Mouse (Mus musculus): ENCODE measurements around the gene Hist1h2bb.

The Hist1h2bb gene

DNA sequence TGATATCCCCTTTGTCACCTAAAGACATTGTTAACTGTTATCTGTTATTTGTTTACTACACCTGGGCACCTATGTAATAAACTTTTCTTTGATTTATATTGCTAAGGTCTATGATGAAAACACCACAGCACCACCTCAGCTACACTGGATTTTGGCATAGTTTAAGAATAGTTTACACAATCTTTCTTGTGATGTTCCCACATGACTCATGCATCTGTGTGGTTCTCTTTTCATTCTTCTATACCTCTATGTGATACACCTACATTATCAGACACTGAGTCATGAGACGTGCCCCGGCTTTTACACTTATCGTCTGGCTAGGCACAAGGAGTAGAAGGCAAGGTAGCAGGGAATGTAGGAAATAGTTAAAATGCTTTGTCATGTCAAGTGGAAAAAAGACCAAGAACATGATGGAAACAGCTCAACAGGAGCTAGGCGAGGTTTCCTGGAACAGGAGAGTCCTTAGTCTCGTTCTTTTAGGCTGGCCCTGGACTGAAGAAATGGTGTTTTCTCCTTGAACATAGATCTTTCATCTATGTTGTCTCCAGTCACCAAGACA is 3.1 kb downstream of the Hist1h2bb start:
- no peak for DNase-seq (ENCODE audit: low read depth, low spot score)

DNA sequence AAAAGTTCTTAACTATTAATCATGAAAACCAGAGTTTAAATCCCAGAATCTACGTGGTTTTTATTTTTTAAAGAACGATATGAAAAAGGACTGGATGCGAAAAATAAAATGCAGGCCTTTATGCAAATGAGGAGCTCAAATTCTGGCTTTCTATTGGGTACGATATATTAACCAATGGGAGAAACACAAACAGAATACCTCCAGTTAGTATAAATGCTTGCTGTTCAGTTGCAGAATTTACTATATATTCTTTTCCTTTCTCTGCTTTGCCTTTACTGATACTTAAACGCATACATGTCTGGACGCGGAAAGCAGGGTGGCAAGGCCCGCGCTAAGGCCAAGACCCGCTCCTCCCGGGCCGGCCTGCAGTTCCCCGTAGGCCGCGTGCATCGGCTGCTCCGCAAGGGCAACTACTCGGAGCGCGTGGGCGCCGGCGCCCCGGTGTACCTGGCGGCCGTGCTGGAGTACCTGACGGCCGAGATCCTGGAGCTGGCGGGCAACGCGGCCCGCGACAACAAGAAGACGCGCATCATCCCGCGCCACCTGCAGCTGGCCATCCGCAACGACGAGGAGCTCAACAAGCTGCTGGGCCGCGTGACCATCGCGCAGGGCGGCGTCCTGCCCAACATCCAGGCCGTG is 4.4 kb downstream of the Hist1h2bb start, which contains the start of gene Hist1h2ab:
TSS of gene Hist1h2ab (plus strand) at position 288 of the 639 bp plus-strand sequence.
- DNase-seq (ENCODE audit: low read depth, low spot score) = peak; percentile 66

DNA sequence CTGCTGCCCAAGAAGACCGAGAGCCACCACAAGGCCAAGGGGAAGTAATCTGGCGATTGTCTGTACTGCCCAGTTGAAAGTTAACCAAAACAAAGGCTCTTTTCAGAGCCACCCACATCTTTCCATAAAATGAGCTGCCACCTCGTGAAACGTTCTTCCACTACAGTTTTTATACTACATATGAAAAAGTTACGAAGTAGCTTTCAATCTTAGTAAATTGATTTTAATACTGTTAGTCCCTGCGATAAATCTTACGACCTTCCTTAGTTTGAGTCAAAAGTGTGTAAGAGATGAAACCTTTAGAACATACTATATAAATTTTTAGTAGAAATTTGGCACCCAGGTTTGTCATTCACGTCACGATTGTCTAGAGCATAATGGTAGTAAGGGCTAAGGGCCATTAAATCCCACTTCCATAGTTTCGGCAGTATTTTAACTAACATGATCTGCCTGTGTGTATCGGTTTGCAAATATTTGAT is 5.0 kb downstream of the Hist1h2bb start:
- DNase-seq (ENCODE audit: low read depth, low spot score) = peak; percentile 29

DNA sequence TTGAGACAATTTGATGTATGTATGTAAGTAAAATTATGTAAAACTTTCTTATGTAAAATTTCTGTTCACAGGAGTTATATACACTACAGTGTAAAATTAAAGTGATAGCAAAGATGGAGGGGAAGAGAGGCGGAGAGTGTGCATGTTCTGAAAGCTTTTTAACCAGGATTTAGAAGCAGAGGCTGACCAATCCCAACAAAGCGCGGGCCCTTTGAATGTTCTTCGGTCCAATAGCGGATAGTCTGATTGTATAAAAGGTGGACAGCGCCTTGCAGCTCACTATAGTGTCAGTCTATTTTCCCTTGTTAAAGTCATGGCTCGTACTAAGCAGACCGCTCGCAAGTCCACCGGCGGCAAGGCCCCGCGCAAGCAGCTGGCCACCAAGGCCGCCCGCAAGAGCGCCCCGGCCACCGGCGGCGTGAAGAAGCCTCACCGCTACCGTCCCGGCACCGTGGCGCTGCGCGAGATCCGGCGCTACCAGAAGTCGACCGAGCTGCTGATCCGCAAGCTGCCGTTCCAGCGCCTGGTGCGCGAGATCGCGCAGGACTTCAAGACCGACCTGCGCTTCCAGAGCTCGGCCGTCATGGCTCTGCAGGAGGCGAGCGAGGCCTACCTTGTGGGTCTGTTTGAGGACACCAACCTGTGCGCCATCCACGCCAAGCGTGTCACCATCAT is 5.7 kb downstream of the Hist1h2bb start, which contains the start of gene Hist1h3b:
TSS of gene Hist1h3b (plus strand) at position 201 of the 675 bp plus-strand sequence.
- peak; percentile 85 for DNase-seq (ENCODE audit: low read depth, low spot score)

DNA sequence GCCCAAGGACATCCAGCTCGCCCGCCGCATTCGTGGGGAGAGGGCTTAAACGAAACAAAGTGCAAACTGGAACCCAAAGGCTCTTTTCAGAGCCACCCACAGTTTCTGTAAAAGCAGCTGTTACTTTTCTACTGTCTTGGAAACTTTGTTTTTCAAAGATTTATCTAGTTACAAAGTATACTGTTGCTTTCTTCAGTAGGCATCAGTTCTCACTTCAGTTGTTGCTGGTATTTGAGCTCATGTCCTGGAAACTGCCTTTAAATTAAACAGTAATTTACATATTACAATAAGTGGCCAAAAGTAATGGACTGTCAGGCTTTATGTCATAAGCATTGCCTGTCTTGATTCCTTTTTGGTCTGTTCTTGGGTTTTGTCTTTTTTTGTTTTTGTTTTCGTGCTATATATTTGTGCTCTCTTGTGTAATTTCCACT is 6.2 kb downstream of the Hist1h2bb start:
- DNase-seq (ENCODE audit: low read depth, low spot score) = no peak

DNA sequence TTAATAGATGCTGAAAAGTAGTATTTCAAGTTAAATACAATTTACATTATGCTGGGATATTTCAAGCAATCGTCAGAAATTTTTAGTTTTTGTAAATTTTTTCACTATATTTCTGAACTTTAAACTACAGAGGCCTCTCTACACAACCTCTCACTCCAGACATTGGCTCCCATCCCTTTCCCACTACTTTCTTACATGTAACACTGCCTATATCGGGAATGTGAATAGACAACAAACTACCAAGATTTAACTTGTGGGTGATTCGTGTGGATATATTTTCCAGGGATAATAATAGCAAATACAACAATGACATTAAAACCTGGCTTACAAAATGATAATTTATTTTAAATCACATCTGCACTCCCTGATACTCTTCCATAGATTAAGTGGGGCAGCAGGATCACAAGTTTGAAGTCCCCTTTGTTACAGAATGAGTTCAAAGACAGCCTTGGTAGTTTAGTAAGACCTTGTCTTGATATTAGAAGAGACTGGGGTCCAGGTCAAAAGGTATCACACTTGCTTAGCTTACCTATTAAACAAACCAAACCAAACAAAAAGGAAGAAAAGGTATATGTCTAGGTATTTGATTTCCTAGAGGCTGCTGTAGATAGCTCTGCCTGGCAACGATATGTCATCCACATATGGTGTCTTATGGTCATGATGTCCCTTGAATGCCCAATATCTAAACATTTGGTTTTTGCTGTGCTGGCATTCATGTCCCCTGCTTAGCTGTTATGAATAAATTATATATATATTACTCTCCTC is 7.0 kb downstream of the Hist1h2bb start:
- DNase-seq (ENCODE audit: low read depth, low spot score) = no peak

DNA sequence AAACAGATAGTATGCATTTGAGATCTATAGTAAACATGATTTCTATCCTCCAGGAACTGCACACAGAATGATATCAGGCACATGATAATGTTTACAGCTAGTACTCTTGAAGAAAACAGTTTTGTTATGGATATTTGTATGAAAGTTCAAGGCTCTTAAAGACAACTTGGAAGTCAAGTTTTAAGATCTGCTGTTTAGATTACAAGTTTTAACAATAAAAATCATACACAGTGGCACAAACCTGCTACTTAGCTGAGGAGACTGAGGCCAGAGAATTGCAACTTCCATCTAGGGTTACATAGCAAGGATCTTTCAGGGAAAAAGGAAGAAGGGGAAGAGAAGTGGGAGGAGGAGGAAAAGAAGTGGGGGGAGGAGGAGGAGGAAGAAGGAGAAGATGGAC is 8.5 kb downstream of the Hist1h2bb start:
- no peak for DNase-seq (ENCODE audit: low read depth, low spot score)

DNA sequence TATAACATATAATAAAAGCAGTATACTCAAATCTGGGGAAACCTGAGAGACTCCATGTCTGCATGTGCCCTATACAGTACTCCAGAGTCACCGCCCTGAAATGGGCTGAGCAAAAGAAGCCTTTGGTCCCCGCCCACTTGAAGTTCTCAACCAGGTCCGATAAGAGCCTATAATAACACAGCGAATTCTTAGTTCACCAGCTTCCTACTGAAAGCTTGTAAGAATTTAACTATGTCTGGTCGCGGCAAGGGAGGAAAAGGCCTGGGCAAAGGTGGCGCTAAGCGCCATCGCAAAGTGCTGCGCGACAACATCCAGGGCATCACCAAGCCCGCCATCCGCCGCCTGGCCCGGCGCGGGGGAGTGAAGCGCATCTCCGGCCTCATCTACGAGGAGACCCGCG is 10.3 kb downstream of the Hist1h2bb start, which contains the start of gene Hist1h4b:
TSS of gene Hist1h4b (plus strand) at position 224 of the 400 bp plus-strand sequence.
- peak; percentile 92 for DNase-seq (ENCODE audit: low read depth, low spot score)

DNA sequence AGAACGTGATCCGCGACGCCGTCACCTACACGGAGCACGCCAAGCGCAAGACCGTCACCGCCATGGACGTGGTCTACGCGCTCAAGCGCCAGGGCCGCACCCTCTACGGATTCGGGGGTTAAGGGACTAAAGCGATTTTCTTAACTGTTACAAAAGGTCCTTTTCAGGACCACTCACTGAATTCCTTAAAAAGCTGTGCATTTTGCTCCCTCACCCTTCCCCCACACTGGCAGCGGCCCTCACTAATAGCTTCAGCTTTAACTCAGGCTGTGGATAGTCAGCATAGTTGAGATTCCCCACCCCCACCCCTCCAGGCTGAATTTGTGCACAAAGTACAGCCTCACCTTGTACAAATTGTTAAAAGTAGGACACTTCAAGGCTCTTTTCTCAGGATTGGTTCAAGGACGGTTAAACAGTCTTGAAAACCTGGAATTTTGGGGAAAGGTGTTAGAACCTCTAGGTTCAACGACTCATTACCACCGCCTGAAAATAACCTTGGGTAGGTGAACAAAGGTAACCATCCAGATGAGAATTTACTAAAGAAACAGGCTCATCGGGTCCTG is 10.8 kb downstream of the Hist1h2bb start:
- peak; percentile 47 for DNase-seq (ENCODE audit: low read depth, low spot score)

DNA sequence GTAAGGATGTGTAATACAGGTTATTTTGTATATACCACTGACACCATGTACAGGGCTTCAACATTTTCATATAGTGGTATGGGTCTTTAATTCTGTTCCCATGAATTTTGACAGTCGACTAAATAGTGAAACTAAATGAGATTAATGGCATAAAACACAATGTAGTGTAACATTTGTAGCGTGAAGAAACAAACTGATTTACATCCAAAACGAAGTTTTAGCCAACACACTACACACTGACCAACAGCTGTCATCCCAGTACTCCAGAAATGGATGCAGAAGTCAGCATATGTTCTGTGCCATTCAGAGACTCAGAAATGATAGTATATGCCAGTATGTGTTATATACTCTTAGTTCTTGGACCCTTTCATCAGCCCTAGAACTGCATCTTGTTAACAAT is 11.4 kb downstream of the Hist1h2bb start:
- DNase-seq (ENCODE audit: low read depth, low spot score) = no peak

DNA sequence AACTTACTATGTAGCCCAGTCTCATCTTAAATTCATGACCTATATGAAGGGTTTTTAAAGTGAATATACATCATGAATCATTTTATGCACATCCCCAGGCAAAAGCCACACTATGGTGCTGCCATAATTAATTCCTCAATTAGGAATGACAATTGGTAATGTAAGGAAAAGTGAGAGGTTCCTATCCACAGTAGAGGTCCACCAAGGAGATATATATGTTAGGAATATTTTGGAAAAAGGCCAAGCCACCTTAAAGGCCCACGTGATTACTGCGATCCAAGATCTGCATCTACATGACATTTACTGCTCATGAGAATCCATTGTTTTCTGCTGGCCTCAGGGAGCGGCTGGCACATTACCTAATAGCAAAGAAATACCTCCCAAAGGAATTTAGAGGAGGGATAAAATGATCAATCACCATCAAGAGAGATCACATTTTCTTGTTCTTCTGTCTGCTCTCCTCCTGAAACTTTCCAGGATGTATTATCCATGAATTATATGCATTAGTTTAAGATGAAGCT is 12.8 kb downstream of the Hist1h2bb start:
- no peak for DNase-seq (ENCODE audit: low read depth, low spot score)

DNA sequence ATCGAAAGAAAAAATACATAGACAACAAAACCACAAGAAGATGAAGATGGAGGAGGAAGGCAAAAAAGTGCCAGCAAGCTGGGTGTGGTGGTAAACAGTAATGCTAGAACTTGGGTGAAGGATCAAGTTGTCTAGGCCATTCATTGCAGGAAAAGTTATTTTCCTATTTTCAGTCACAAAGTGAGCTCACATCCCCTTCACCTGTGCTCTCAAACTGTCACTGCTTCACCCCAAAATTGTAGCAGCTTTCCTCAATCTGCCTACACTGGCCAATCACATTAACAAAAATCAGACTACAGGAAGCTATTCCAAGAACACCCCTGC is 13.3 kb downstream of the Hist1h2bb start:
- no peak for DNase-seq (ENCODE audit: low read depth, low spot score)

DNA sequence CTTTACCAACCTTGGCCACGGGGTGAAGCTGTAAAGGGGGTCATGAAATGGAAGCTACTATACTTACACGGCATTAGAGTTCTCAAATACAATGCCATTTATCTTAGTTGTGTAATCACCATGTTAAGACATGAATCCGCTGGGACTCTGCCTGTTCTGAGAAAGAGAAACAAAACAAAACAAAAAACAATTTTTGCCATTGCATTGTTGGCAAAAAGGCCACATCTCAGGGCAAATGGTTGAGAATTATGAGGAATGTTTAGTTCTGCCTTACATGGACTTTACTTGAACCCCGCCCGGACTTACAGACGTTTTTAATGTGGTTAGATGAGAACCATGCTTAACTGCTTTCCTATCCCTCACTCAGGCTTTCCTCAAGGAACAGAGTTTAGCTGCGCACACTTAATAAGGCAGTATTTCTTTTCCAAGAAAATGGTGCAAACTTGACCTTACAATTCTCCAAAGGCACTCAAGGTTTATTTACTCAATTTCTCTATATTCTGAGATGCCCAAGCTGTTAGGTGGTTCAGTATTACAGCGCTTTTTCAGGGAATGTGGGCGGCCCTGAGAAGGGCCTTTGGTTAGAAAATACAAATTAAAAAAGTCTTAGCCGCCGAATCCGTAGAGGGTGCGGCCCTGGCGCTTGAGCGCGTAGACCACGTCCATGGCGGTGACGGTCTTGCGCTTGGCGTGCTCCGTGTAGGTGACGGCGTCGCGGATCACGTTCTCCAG is 13.9 kb downstream of the Hist1h2bb start:
- peak; percentile 53 for DNase-seq (ENCODE audit: low read depth, low spot score)

DNA sequence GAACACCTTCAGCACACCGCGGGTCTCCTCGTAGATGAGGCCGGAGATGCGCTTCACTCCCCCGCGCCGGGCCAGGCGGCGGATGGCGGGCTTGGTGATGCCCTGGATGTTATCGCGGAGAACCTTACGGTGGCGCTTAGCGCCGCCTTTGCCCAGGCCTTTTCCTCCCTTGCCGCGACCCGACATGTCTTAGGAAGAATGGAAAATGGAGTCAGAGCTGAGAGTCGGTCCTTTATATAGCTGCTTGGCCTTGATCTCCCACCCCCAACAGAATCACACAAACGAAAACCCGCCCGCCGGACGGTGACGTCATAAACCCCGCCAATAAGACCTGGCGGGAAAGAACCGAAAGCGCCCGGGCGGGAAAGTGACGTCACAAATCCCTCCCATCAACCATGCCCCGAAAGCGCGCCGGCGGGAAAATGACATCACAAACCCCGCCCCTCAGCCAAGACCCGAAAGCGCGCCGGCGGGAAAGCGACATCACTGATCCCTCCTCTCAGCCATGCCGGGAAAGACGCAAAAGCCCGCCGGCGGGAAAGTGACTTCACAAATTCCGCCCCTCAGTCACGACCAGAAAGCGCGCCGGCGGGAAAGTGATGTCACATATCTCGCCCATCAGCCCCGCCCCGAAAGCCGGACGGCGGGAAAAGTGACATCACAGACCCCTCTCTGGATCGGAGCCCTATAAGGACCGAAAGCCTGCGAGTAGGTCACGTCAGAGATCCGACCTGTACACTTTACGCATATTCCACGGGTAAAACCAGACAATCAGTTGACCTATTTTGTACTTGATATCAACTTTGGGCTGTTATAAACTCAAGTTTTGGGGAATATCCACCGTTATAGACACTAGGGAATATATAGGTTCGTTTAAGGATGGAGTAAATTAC is 14.7 kb downstream of the Hist1h2bb start, which contains the start of gene Hist1h4a:
TSS of gene Hist1h4a (minus strand) at position 259 of the 893 bp plus-strand sequence.
- DNase-seq (ENCODE audit: low read depth, low spot score) = peak; percentile 99

DNA sequence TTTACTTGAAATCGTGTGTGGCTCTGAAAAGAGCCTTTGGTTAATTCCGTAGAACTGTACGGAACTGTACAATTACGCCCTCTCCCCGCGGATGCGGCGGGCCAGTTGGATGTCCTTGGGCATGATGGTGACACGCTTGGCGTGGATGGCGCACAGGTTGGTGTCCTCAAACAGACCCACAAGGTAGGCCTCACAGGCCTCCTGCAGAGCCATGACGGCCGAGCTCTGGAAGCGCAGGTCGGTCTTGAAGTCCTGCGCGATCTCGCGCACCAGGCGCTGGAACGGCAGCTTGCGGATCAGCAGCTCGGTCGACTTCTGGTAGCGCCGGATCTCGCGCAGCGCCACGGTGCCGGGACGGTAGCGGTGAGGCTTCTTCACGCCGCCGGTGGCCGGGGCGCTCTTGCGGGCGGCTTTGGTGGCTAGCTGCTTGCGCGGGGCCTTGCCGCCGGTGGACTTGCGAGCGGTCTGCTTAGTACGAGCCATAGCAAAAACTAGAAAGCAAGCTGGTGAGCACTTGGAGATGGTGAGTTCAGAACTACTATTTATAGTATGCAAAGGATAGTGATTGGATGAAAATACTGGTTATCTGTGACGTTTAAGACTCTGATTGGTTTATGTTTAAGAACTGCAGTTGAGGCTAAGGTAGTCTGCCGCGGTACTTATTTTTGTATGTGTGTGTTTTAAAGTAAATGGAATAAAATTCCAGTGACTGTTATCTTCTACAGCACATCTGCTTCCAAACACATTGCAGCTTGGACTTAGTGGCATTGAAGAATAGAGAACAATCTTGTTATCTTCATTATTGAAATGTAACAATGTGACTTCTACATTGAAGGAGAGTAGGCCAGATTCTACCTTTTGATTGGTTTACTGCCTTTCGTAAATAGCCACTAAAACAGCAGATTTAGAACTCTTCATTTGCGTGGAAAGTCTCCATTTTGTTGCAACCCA is 15.6 kb downstream of the Hist1h2bb start, which contains the start of gene Hist1h3a:
TSS of gene Hist1h3a (minus strand) at position 516 of the 951 bp plus-strand sequence.
- peak; percentile 84 for DNase-seq (ENCODE audit: low read depth, low spot score)

DNA sequence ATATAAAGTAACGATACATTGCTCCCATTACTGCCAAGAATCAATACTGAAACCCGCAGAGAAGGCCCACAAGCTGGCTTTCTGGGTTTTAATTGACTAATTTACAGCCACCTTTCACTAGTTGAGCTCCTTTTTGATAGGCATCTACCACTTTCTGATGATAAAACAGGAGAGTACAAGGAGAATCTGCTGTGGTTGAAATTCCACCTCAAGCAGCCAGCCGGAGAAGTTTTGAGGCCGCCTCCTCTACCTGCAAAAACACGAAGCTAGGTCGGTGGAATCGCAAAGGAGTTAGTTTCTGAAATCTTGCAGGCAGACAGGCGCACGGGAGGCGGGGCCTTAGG is 16.7 kb downstream of the Hist1h2bb start:
- DNase-seq (ENCODE audit: low read depth, low spot score) = no peak

DNA sequence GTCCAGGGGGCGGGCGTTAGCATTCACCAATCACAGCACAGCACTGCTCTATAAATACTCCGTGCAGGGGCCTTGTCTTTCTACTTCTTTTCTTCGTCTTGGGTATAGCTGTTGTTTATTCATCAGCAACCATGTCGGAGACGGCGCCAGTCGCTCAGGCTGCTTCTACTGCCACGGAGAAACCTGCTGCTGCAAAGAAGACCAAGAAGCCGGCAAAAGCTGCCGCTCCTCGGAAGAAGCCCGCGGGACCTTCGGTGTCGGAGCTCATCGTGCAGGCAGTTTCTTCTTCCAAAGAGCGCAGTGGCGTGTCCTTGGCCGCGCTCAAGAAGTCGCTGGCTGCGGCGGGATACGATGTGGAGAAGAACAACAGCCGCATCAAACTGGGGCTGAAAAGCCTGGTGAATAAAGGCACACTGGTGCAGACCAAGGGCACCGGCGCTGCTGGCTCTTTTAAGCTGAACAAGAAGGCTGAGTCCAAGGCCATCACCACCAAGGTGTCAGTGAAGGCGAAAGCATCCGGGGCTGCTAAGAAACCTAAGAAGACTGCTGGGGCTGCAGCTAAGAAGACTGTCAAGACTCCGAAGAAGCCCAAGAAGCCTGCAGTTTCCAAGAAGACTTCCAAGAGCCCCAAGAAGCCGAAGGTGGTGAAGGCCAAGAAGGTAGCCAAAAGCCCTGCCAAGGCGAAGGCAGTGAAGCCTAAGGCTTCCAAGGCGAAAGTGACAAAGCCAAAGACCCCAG is 17.2 kb downstream of the Hist1h2bb start, which contains the start of gene Hist1h1a:
TSS of gene Hist1h1a (plus strand) at position 81 of the 738 bp plus-strand sequence.
- peak; percentile 93 for DNase-seq (ENCODE audit: low read depth, low spot score)
